Mouse (Mus musculus) intestine, embryonic 14.5 days (tissue): ENCODE measurements around the gene Dnase1. TPM values are rescaled to one million over a fixed set of nuclear protein-coding genes. Genes with fewer than 3 reads are reported as not detected.

Experiments used
- ATAC-seq: fragments of 200-750 bp; cut with Nextera tagmentation; replicated peaks from 2 replicates; pipeline ENCODE4 v1.8.0; 2017; ENCODE audit warnings: low read depth, moderate number of reproducible peaks, moderate TSS enrichment, moderate library complexity; ENCODE audit not compliant: low FRiP score, low TSS enrichment
- DNase-seq: peaks from one replicate; pipeline ENCODE4 v3.0.0-alpha.2; 2018; ENCODE audit warnings: low spot score
- H3K27ac ChIP-seq: fragments of 300-500 bp; sonication (generic); 2 replicates; pipeline ENCODE4 v1.5.1; 2014; ENCODE audit warnings: low read depth, mild to moderate bottlenecking, control low read depth
- H3K27me3 ChIP-seq: fragments of 300-500 bp; sonication (generic); replicated peaks from 2 replicates; pipeline ENCODE4 v1.6.1; 2014; ENCODE audit warnings: low read length, control low read depth; ENCODE audit not compliant: control insufficient read depth, insufficient read depth
- H3K36me3 ChIP-seq: fragments of 300-500 bp; sonication (generic); 2 replicates; pipeline ENCODE4 v1.6.1; 2014; ENCODE audit warnings: low read length, control low read depth; ENCODE audit not compliant: control insufficient read depth, insufficient read depth
- H3K4me1 ChIP-seq: fragments of 300-500 bp; sonication (generic); replicated peaks from 2 replicates; pipeline ENCODE4 v1.6.1; 2014; ENCODE audit warnings: low read length, control low read depth, mixed read lengths; ENCODE audit not compliant: control insufficient read depth, insufficient read depth
- H3K4me2 ChIP-seq: fragments of 300-500 bp; sonication (generic); 2 replicates; pipeline ENCODE4 v1.6.1; 2014; ENCODE audit warnings: low read length
- H3K4me3 ChIP-seq: fragments of 300-500 bp; sonication (generic); 2 replicates; pipeline ENCODE4 v1.5.1; 2014; ENCODE audit warnings: low read depth, low read length, control low read depth, mixed read lengths
- H3K9ac ChIP-seq: fragments of 300-500 bp; sonication (generic); 2 replicates; pipeline ENCODE4 v1.6.1; 2014; ENCODE audit warnings: mild to moderate bottlenecking, low read length
- H3K9me3 ChIP-seq: fragments of 300-500 bp; sonication (generic); 2 replicates; pipeline ENCODE4 v1.6.1; 2016; ENCODE audit warnings: low read length, control low read depth; ENCODE audit not compliant: control insufficient read depth
- WGBS: fragments of 180-500 bp; shearing (Covaris S2); extraction: QIAGEN DNeasy Blood & Tissue Kit; methylation state at CpG from one replicate; pipeline ENCODE4 v1.1.7; 2014; 5-methylcytosine and 5-hydroxymethylcytosine counted together
- polyA plus RNA-seq: library from polyadenylated mRNA; unstranded; fragments of >200 nt; fragmentation: Nextera tagmentation; extraction: Ambion mirVana; gene quantifications from 2 replicates; pipeline ENCODE4 v1.2.1, GENCODE M21; 2014

Gene Dnase1
- polyA plus RNA-seq, 1 experiment from 2014 or later: 4.4 TPM

- H3K9me3 ChIP-seq: no peaks in the 10 kb centered on the region
- H3K27me3 ChIP-seq: no peaks in the 10 kb centered on the region
- no peak overlapping the region for H3K9ac ChIP-seq
- WGBS: 83% methylated on average over 2 of the region's 2 CpGs
- ATAC-seq: no peak
- peaks cover 30% of the 10 kb centered on the region for H3K36me3 ChIP-seq
- no peak overlapping the region for H3K4me3 ChIP-seq
- no peaks in the 10 kb centered on the region for H3K4me1 ChIP-seq
- no peak overlapping the region for H3K4me2 ChIP-seq
- no peak overlapping the region for H3K27ac ChIP-seq
- no peak for DNase-seq
Measured at GRCm38 (mm10) chr16:4035575-4035974, 1.2 kb upstream of the Dnase1 start.

- Histone ChIP-seq H3K4me3 (no peak overlapping the region), H3K36me3 (peaks cover 47% of the 10 kb centered on the region), H3K9me3 (no peaks in the 10 kb centered on the region), H3K27me3 (no peaks in the 10 kb centered on the region), H3K27ac (no peak overlapping the region), H3K4me1 (no peaks in the 10 kb centered on the region), H3K4me2 (no peak overlapping the region), H3K9ac (no peak overlapping the region)
- DNase-seq: no peak
- ATAC-seq: no peak
- WGBS: 91% methylated on average over 7 of the region's 7 CpGs
Measured at GRCm38 (mm10) chr16:4037690-4038089, 948 bp downstream of the Dnase1 start.

GRCm38 (mm10) chr16:4040206-4040605 is 3.5 kb downstream of the Dnase1 start:
- Histone ChIP-seq H3K9ac (no peak overlapping the region), H3K4me2 (no peak overlapping the region), H3K4me1 (no peaks in the 10 kb centered on the region), H3K9me3 (no peaks in the 10 kb centered on the region), H3K27me3 (no peaks in the 10 kb centered on the region), H3K27ac (no peak overlapping the region), H3K36me3 (peaks cover 65% of the 10 kb centered on the region), H3K4me3 (no peak overlapping the region)
- ATAC-seq (no peak), DNase-seq (no peak)
- WGBS: 89% methylated on average over 5 of the region's 5 CpGs

- 97% methylated on average over 4 of the region's 4 CpGs for WGBS
- Histone ChIP-seq H3K27ac (no peak overlapping the region), H3K9me3 (no peaks in the 10 kb centered on the region), H3K4me1 (no peaks in the 10 kb centered on the region), H3K4me2 (no peak overlapping the region), H3K27me3 (no peaks in the 10 kb centered on the region), H3K4me3 (no peak overlapping the region), H3K9ac (no peak overlapping the region), H3K36me3 (peaks cover 75% of the 10 kb centered on the region)
- DNase-seq: no peak
- ATAC-seq: no peak
Measured at GRCm38 (mm10) chr16:4041646-4042045, 4.9 kb downstream of the Dnase1 start.

- H3K4me3 ChIP-seq: no peak overlapping the region
Measured at GRCm38 (mm10) chr16:4044093-4044492, 7.4 kb downstream of the Dnase1 start.

GRCm38 (mm10) chr16:4045524-4045923 is 8.8 kb downstream of the Dnase1 start:
- no peaks in the 10 kb centered on the region for H3K27me3 ChIP-seq
- H3K4me3 ChIP-seq: no peak overlapping the region
- 88% methylated on average over 4 of the region's 4 CpGs for WGBS
- H3K27ac ChIP-seq: no peak overlapping the region
- H3K4me2 ChIP-seq: no peak overlapping the region
- H3K9me3 ChIP-seq: no peaks in the 10 kb centered on the region
- ATAC-seq: no peak
- no peaks in the 10 kb centered on the region for H3K4me1 ChIP-seq
- no peak for DNase-seq
- no peak overlapping the region for H3K9ac ChIP-seq
- peaks cover 83% of the 10 kb centered on the region for H3K36me3 ChIP-seq

More at GRCm38 (mm10) chr16:4044093-4044492, 7.4 kb downstream of the Dnase1 start:
- H3K9ac ChIP-seq: no peak overlapping the region
- peaks cover 83% of the 10 kb centered on the region for H3K36me3 ChIP-seq
- DNase-seq (no peak), ATAC-seq (no peak)
- 97% methylated on average over 2 of the region's 2 CpGs for WGBS
- H3K27me3 ChIP-seq: no peaks in the 10 kb centered on the region
- no peak overlapping the region for H3K4me2 ChIP-seq
- no peaks in the 10 kb centered on the region for H3K4me1 ChIP-seq
- no peak overlapping the region for H3K27ac ChIP-seq
- H3K9me3 ChIP-seq: no peaks in the 10 kb centered on the region

GRCm38 (mm10) chr16:4052601-4053000 is 15.9 kb downstream of the Dnase1 start:
- WGBS: 99% methylated on average over 4 of the region's 4 CpGs
- Histone ChIP-seq H3K4me3 (no peak overlapping the region), H3K4me1 (no peaks in the 10 kb centered on the region), H3K4me2 (no peak overlapping the region), H3K9ac (no peak overlapping the region), H3K9me3 (no peaks in the 10 kb centered on the region), H3K27me3 (no peaks in the 10 kb centered on the region), H3K36me3 (peaks cover 85% of the 10 kb centered on the region), H3K27ac (no peak overlapping the region)
- ATAC-seq (no peak), DNase-seq (no peak)

GRCm38 (mm10) chr16:4053811-4054210 is 17.1 kb downstream of the Dnase1 start:
- Histone ChIP-seq H3K4me1 (no peaks in the 10 kb centered on the region), H3K4me2 (no peak overlapping the region), H3K9ac (no peak overlapping the region), H3K27me3 (no peaks in the 10 kb centered on the region), H3K9me3 (no peaks in the 10 kb centered on the region), H3K4me3 (no peak overlapping the region), H3K36me3 (peaks cover 86% of the 10 kb centered on the region), H3K27ac (no peak overlapping the region)
- ATAC-seq: no peak
- 86% methylated on average over 3 of the region's 3 CpGs for WGBS
- DNase-seq: no peak

- ATAC-seq (no peak), DNase-seq (no peak)
- no peak overlapping the region for H3K4me2 ChIP-seq
- H3K9ac ChIP-seq: no peak overlapping the region
- H3K4me3 ChIP-seq: no peak overlapping the region
- 94% methylated on average over 4 of the region's 4 CpGs for WGBS
- H3K36me3 ChIP-seq: peaks cover 85% of the 10 kb centered on the region
- H3K9me3 ChIP-seq: no peaks in the 10 kb centered on the region
- H3K27me3 ChIP-seq: no peaks in the 10 kb centered on the region
- H3K4me1 ChIP-seq: no peaks in the 10 kb centered on the region
- no peak overlapping the region for H3K27ac ChIP-seq
Measured at GRCm38 (mm10) chr16:4064945-4065344, 28.2 kb downstream of the Dnase1 start.
